Mouse (Mus musculus) heart, embryonic 11.5 days (tissue): ENCODE data around the gene Actl7a. TPM values are rescaled to one million over a fixed set of nuclear protein-coding genes. Genes with fewer than 3 reads are reported as not detected.
A peak's percentile ranks its signal among the peaks of the same experiment; 100 is the strongest.

ENCODE experiments used
- ATAC-seq: fragments of 200-750 bp; cut with Nextera tagmentation; replicated peaks from 2 replicates; pipeline ENCODE4 v1.8.0; 2017; ENCODE audit warnings: moderate library complexity; ENCODE audit not compliant: insufficient number of reproducible peaks, low FRiP score, low TSS enrichment
- H3K27ac ChIP-seq: fragments of 300-500 bp; sonication (generic); 2 replicates; pipeline ENCODE4 v1.5.1; 2014; ENCODE audit warnings: mild to moderate bottlenecking, low read depth, low read length
- H3K27me3 ChIP-seq: fragments of 300-500 bp; sonication (generic); 2 replicates; pipeline ENCODE4 v1.6.1; 2014; ENCODE audit warnings: mild to moderate bottlenecking, low read length, mixed read lengths; ENCODE audit not compliant: control insufficient read depth, insufficient read depth
- H3K36me3 ChIP-seq: fragments of 300-500 bp; sonication (generic); 2 replicates; pipeline ENCODE4 v1.6.1; 2014; ENCODE audit warnings: mild to moderate bottlenecking, low read length, moderate library complexity, mixed read lengths; ENCODE audit not compliant: control insufficient read depth, insufficient read depth
- H3K4me1 ChIP-seq: fragments of 300-500 bp; sonication (generic); 2 replicates; pipeline ENCODE4 v1.6.1; 2014; ENCODE audit warnings: low read length; ENCODE audit not compliant: control insufficient read depth, insufficient read depth
- H3K4me2 ChIP-seq: fragments of 300-500 bp; sonication (generic); 2 replicates; pipeline ENCODE4 v1.6.1; 2014; ENCODE audit warnings: mild to moderate bottlenecking, moderate library complexity
- H3K4me3 ChIP-seq: fragments of 300-500 bp; sonication (generic); 2 replicates; pipeline ENCODE4 v1.5.1; 2014; ENCODE audit warnings: low read depth, low read length
- H3K9ac ChIP-seq: fragments of 300-500 bp; sonication (generic); 2 replicates; pipeline ENCODE4 v1.6.1; 2014; ENCODE audit warnings: mild to moderate bottlenecking, low read depth, low read length, moderate library complexity
- H3K9me3 ChIP-seq: fragments of 300-500 bp; sonication (generic); replicated peaks from 2 replicates; pipeline ENCODE4 v1.6.1; 2016; ENCODE audit warnings: low read length; ENCODE audit not compliant: control insufficient read depth
- WGBS: fragments of 180-500 bp; shearing (Covaris S2); extraction: QIAGEN DNeasy Blood & Tissue Kit; methylation state at CpG from one replicate; pipeline ENCODE4 v1.1.7; 2014; ENCODE audit not compliant: insufficient replicate concordance; 5-methylcytosine and 5-hydroxymethylcytosine counted together
- polyA plus RNA-seq: library from polyadenylated mRNA; unstranded; fragments of >200 nt; fragmentation: Nextera tagmentation; extraction: Ambion mirVana; gene quantifications from 2 replicates; pipeline ENCODE4 v1.2.1, GENCODE M21; 2014

The Actl7a gene
- polyA plus RNA-seq, 1 experiment from 2014 or later, result 0.20 TPM

- Histone ChIP-seq H3K4me1 (no peaks in the 10 kb centered on the region), H3K4me2 (no peak overlapping the region), H3K9me3 (no peaks in the 10 kb centered on the region), H3K27ac (no peak overlapping the region), H3K4me3 (no peak overlapping the region), H3K36me3 (peaks cover 7% of the 10 kb centered on the region), H3K27me3 (no peaks in the 10 kb centered on the region), H3K9ac (no peak overlapping the region)
- WGBS, result 87% methylated on average over 4 of the region's 4 CpGs
- no peak for ATAC-seq
These were observed 515 bp upstream of the Actl7a start for GRCm38 (mm10) chr4:56742698-56743097.

- no peak for ATAC-seq
- H3K4me3 ChIP-seq, result no peak overlapping the region
- no peaks in the 10 kb centered on the region for H3K27me3 ChIP-seq
- H3K4me2 ChIP-seq, result no peak overlapping the region
- H3K9me3 ChIP-seq, result no peaks in the 10 kb centered on the region
- peaks cover 17% of the 10 kb centered on the region for H3K36me3 ChIP-seq
- no peak overlapping the region for H3K27ac ChIP-seq
- 94% methylated on average over 2 of the region's 2 CpGs for WGBS
- H3K9ac ChIP-seq, result no peak overlapping the region
- H3K4me1 ChIP-seq, result no peaks in the 10 kb centered on the region
These were observed 3.1 kb downstream of the Actl7a start for GRCm38 (mm10) chr4:56746345-56746744.

- H3K9ac ChIP-seq, result no peak overlapping the region
- peaks cover 25% of the 10 kb centered on the region for H3K36me3 ChIP-seq
- H3K27ac ChIP-seq, result no peak overlapping the region
These were observed 4.2 kb downstream of the Actl7a start for GRCm38 (mm10) chr4:56747456-56747855.

GRCm38 (mm10) chr4:56756021-56756420 lies 12.8 kb downstream of the Actl7a start:
- no peaks in the 10 kb centered on the region for H3K4me1 ChIP-seq
- H3K9me3 ChIP-seq, result no peaks in the 10 kb centered on the region
- no peaks in the 10 kb centered on the region for H3K27me3 ChIP-seq
- H3K36me3 ChIP-seq, result peaks cover 61% of the 10 kb centered on the region
- H3K4me2 ChIP-seq, result no peak overlapping the region
- H3K4me3 ChIP-seq, result no peak overlapping the region
- ATAC-seq, result no peak
- no peak overlapping the region for H3K9ac ChIP-seq
- H3K27ac ChIP-seq, result no peak overlapping the region
- 92% methylated on average over 5 of the region's 5 CpGs for WGBS

More at GRCm38 (mm10) chr4:56747456-56747855, 4.2 kb downstream of the Actl7a start:
- Histone ChIP-seq H3K4me2 (no peak overlapping the region), H3K27me3 (no peaks in the 10 kb centered on the region), H3K4me1 (no peaks in the 10 kb centered on the region), H3K9me3 (no peaks in the 10 kb centered on the region), H3K4me3 (no peak overlapping the region)
- no peak for ATAC-seq
- 92% methylated on average over 9 of the region's 9 CpGs for WGBS

- Histone ChIP-seq H3K36me3 (peaks cover 52% of the 10 kb centered on the region), H3K4me3 (no peak overlapping the region), H3K9me3 (no peaks in the 10 kb centered on the region), H3K4me2 (no peak overlapping the region), H3K4me1 (no peaks in the 10 kb centered on the region), H3K27ac (no peak overlapping the region), H3K27me3 (no peaks in the 10 kb centered on the region), H3K9ac (no peak overlapping the region)
- no peak for ATAC-seq
- 88% methylated on average over 10 of the region's 10 CpGs for WGBS
These were observed 13.9 kb downstream of the Actl7a start for GRCm38 (mm10) chr4:56756966-56757600.

GRCm38 (mm10) chr4:56757693-56758092 lies 14.5 kb downstream of the Actl7a start:
- 100% methylated on average over 1 of the region's 1 CpGs for WGBS
- no peak for ATAC-seq

GRCm38 (mm10) chr4:56767861-56768284 lies 24.7 kb downstream of the Actl7a start:
- Histone ChIP-seq H3K27ac (0 out of 2 replicates have a peak overlapping the region, but pooled peaks have one; percentile 25), H3K9ac (no peak overlapping the region), H3K27me3 (no peaks in the 10 kb centered on the region), H3K4me1 (no peaks in the 10 kb centered on the region; the same call in 1 of the 2 replicates), H3K4me3 (no peak overlapping the region), H3K36me3 (peaks cover 46% of the 10 kb centered on the region), H3K9me3 (no peaks in the 10 kb centered on the region), H3K4me2 (no peak overlapping the region)
- 41% methylated on average over 4 of the region's 5 CpGs for WGBS
- no peak for ATAC-seq

More at GRCm38 (mm10) chr4:56757693-56758092, 14.5 kb downstream of the Actl7a start:
- Histone ChIP-seq H3K4me1 (no peaks in the 10 kb centered on the region), H3K9me3 (no peaks in the 10 kb centered on the region), H3K27ac (no peak overlapping the region), H3K9ac (no peak overlapping the region), H3K4me3 (no peak overlapping the region), H3K27me3 (no peaks in the 10 kb centered on the region), H3K4me2 (no peak overlapping the region), H3K36me3 (peaks cover 55% of the 10 kb centered on the region)

GRCm38 (mm10) chr4:56768913-56769312 lies 25.7 kb downstream of the Actl7a start:
- H3K4me3 ChIP-seq, result no peak overlapping the region
- H3K27me3 ChIP-seq, result no peaks in the 10 kb centered on the region
- WGBS, result 91% methylated on average over 7 of the region's 7 CpGs
- ATAC-seq, result no peak
- no peaks in the 10 kb centered on the region; the same call in 1 of the 2 replicates for H3K4me1 ChIP-seq
- H3K27ac ChIP-seq, result no peak overlapping the region
- H3K9me3 ChIP-seq, result no peaks in the 10 kb centered on the region
- H3K4me2 ChIP-seq, result no peak overlapping the region
- peaks cover 50% of the 10 kb centered on the region for H3K36me3 ChIP-seq
- no peak overlapping the region for H3K9ac ChIP-seq

GRCm38 (mm10) chr4:56771065-56771464 lies 27.9 kb downstream of the Actl7a start:
- Histone ChIP-seq H3K4me1 (no peaks in the 10 kb centered on the region; the same call in 1 of the 2 replicates), H3K9me3 (no peaks in the 10 kb centered on the region), H3K4me3 (no peak overlapping the region), H3K27me3 (no peaks in the 10 kb centered on the region), H3K9ac (no peak overlapping the region), H3K4me2 (no peak overlapping the region), H3K36me3 (peaks cover 42% of the 10 kb centered on the region), H3K27ac (no peak overlapping the region)
- 63% methylated on average over 1 of the region's 1 CpGs for WGBS
- ATAC-seq, result no peak
